Mouse (Mus musculus): ENCODE results near the gene Rpl23a. TPM values are rescaled to one million over a fixed set of nuclear protein-coding genes. Genes with fewer than 3 reads are reported as not detected.

The Rpl23a gene
- polyA plus RNA-seq, 2 experiments: 1,819 to 3,231 TPM

GRCm38 (mm10) chr11:78156156-78156699, 27.2 kb downstream of the Rpl23a start:
- Histone ChIP-seq H3K27ac (replicated peaks; ENCODE audit: low read depth, low read length) (no peak overlapping the region), H3K4me1 (ENCODE audit: control insufficient read depth, insufficient read depth, low read length) (peaks cover 11% of the 10 kb centered on the region)
- DNase-seq (ENCODE audit: low spot score): no peak

GRCm38 (mm10) chr11:78155674-78156073, 27.7 kb downstream of the Rpl23a start:
- Histone ChIP-seq H3K4me2 (replicated peaks; ENCODE audit: low read depth, low read length, severe bottlenecking) (no peak overlapping the region), H3K27ac (replicated peaks; ENCODE audit: low read depth, low read length) (no peak overlapping the region), H3K27me3 (ENCODE audit: control insufficient read depth, insufficient read depth, low read length) (no peaks in the 10 kb centered on the region), H3K4me1 (ENCODE audit: control insufficient read depth, insufficient read depth, low read length) (peaks cover 11% of the 10 kb centered on the region), H3K36me3 (ENCODE audit: control insufficient read depth, insufficient read depth, low read length) (peaks cover 91% of the 10 kb centered on the region), H3K4me3 (replicated peaks; ENCODE audit: low read length) (no peak overlapping the region), H3K9ac (ENCODE audit: low read depth, low read length, severe bottlenecking) (no peak overlapping the region), H3K9me3 (ENCODE audit: control insufficient read depth, low read length) (no peaks in the 10 kb centered on the region)
- 78% methylated on average over 5 of the region's 5 CpGs for WGBS
- DNase-seq (ENCODE audit: low spot score): no peak
- no peak for TF ChIP-seq POLR2A (IDR thresholded peaks at IDR 0.05; ENCODE audit: borderline replicate concordance, extremely low read depth, insufficient read depth, insufficient read length)
- no peak for ATAC-seq (ENCODE audit: low FRiP score, low read depth)

More at GRCm38 (mm10) chr11:78156156-78156699, 27.2 kb downstream of the Rpl23a start:
- no peak for ATAC-seq (ENCODE audit: low FRiP score, low read depth)
- TF ChIP-seq POLR2A (IDR thresholded peaks at IDR 0.05; ENCODE audit: borderline replicate concordance, extremely low read depth, insufficient read depth, insufficient read length): no peak
- H3K4me2 ChIP-seq (replicated peaks; ENCODE audit: low read depth, low read length, severe bottlenecking): no peak overlapping the region
- no peaks in the 10 kb centered on the region for H3K9me3 ChIP-seq (ENCODE audit: control insufficient read depth, low read length)
- 67% methylated on average over 6 of the region's 6 CpGs for WGBS
- no peak overlapping the region for H3K9ac ChIP-seq (ENCODE audit: low read depth, low read length, severe bottlenecking)
- peaks cover 91% of the 10 kb centered on the region for H3K36me3 ChIP-seq (ENCODE audit: control insufficient read depth, insufficient read depth, low read length)
- no peaks in the 10 kb centered on the region for H3K27me3 ChIP-seq (ENCODE audit: control insufficient read depth, insufficient read depth, low read length)
- H3K4me3 ChIP-seq (replicated peaks; ENCODE audit: low read length): no peak overlapping the region

GRCm38 (mm10) chr11:78153778-78154177, 29.6 kb downstream of the Rpl23a start:
- no peak for ATAC-seq (ENCODE audit: low FRiP score, low read depth)
- no peak for DNase-seq (ENCODE audit: low spot score)
- Histone ChIP-seq H3K4me1 (ENCODE audit: control insufficient read depth, insufficient read depth, low read length) (peaks cover 11% of the 10 kb centered on the region), H3K27ac (replicated peaks; ENCODE audit: low read depth, low read length) (no peak overlapping the region), H3K9me3 (ENCODE audit: control insufficient read depth, low read length) (no peaks in the 10 kb centered on the region), H3K4me3 (replicated peaks; ENCODE audit: low read length) (no peak overlapping the region), H3K9ac (ENCODE audit: low read depth, low read length, severe bottlenecking) (no peak overlapping the region), H3K36me3 (ENCODE audit: control insufficient read depth, insufficient read depth, low read length) (peaks cover 88% of the 10 kb centered on the region), H3K27me3 (ENCODE audit: control insufficient read depth, insufficient read depth, low read length) (no peaks in the 10 kb centered on the region), H3K4me2 (replicated peaks; ENCODE audit: low read depth, low read length, severe bottlenecking) (no peak overlapping the region)
- TF ChIP-seq POLR2A (IDR thresholded peaks at IDR 0.05; ENCODE audit: borderline replicate concordance, extremely low read depth, insufficient read depth, insufficient read length): no peak
- WGBS: 78% methylated on average over 13 of the region's 13 CpGs

GRCm38 (mm10) chr11:78152299-78153231, 30.8 kb downstream of the Rpl23a start:
- Histone ChIP-seq H3K9ac (ENCODE audit: low read depth, low read length, severe bottlenecking) (no peak overlapping the region; the same call in 1 of the 2 replicates), H3K27ac (replicated peaks; ENCODE audit: low read depth, low read length) (peak overlapping the region; percentile 38; the same call in 1 of the 2 replicates), H3K9me3 (ENCODE audit: control insufficient read depth, low read length) (no peaks in the 10 kb centered on the region), H3K27me3 (ENCODE audit: control insufficient read depth, insufficient read depth, low read length) (no peaks in the 10 kb centered on the region), H3K4me2 (replicated peaks; ENCODE audit: low read depth, low read length, severe bottlenecking) (no peak overlapping the region), H3K4me1 (ENCODE audit: control insufficient read depth, insufficient read depth, low read length) (peaks cover 11% of the 10 kb centered on the region), H3K4me3 (replicated peaks; ENCODE audit: low read length) (no peak overlapping the region), H3K36me3 (ENCODE audit: control insufficient read depth, insufficient read depth, low read length) (peaks cover 84% of the 10 kb centered on the region)
- 49% methylated on average over 9 of the region's 9 CpGs for WGBS
- DNase-seq (ENCODE audit: low spot score) (peak; percentile 44), ATAC-seq (ENCODE audit: low FRiP score, low read depth) (no peak)
- no peak for TF ChIP-seq POLR2A (IDR thresholded peaks at IDR 0.05; ENCODE audit: borderline replicate concordance, extremely low read depth, insufficient read depth, insufficient read length)

- DNase-seq (ENCODE audit: low spot score): no peak
- ATAC-seq (ENCODE audit: low FRiP score, low read depth): no peak
- Histone ChIP-seq H3K27me3 (ENCODE audit: control insufficient read depth, insufficient read depth, low read length) (no peaks in the 10 kb centered on the region), H3K9me3 (ENCODE audit: control insufficient read depth, low read length) (no peaks in the 10 kb centered on the region), H3K27ac (replicated peaks; ENCODE audit: low read depth, low read length) (no peak overlapping the region), H3K9ac (ENCODE audit: low read depth, low read length, severe bottlenecking) (no peak overlapping the region), H3K4me1 (ENCODE audit: control insufficient read depth, insufficient read depth, low read length) (peaks cover 11% of the 10 kb centered on the region), H3K4me2 (replicated peaks; ENCODE audit: low read depth, low read length, severe bottlenecking) (no peak overlapping the region), H3K36me3 (ENCODE audit: control insufficient read depth, insufficient read depth, low read length) (peaks cover 82% of the 10 kb centered on the region), H3K4me3 (replicated peaks; ENCODE audit: low read length) (no peak overlapping the region)
- no peak for TF ChIP-seq POLR2A (IDR thresholded peaks at IDR 0.05; ENCODE audit: borderline replicate concordance, extremely low read depth, insufficient read depth, insufficient read length)
- WGBS: 42% methylated on average over 1 of the region's 1 CpGs
These were observed 32.2 kb downstream of the Rpl23a start for GRCm38 (mm10) chr11:78151161-78151560.
